Mouse (Mus musculus) heart, postnatal 14 days (tissue): ENCODE data around the gene Il18bp. TPM values are rescaled to one million over a fixed set of nuclear protein-coding genes. Genes with fewer than 3 reads are reported as not detected.

Source experiments
- total RNA-seq, 2 experiments: library from RNA; stranded (reverse); gene quantifications; 2 replicates each; pipeline ENCODE4 v1.2.3; 2021

Il18bp gene
- total RNA-seq, 2 experiments from 2014 or later: 5.1 to 6.4 TPM

Other genes starting within 250 kb of the Il18bp start
- gene Phox2a, start 200.4 kb downstream of the Il18bp start, total RNA-seq: under 1 TPM; 0.50 to 0.61 TPM
- gene Inppl1, start 180.5 kb downstream of the Il18bp start, total RNA-seq: 100 to 1,000 TPM; 129 to 135 TPM
- gene Folr2, start 161.5 kb downstream of the Il18bp start, total RNA-seq: 1 to 10 TPM; 2.5 to 3.2 TPM
- 10 to 100 TPM; 17.1 to 21.8 TPM for gene Anapc15, start 155.0 kb downstream of the Il18bp start, total RNA-seq
- 1 to 10 TPM in 1 of 2 experiments, under 1 TPM in 1; 0.71 to 1.5 TPM for gene Folr1, start 147.9 kb downstream of the Il18bp start, total RNA-seq
- gene Lamtor1, start 112.8 kb downstream of the Il18bp start, total RNA-seq: 10 to 100 TPM; 90.2 to 100.0 TPM
- gene Tomt, start 112.3 kb downstream of the Il18bp start, total RNA-seq: not detected
- 1 to 10 TPM; 2.9 to 3.9 TPM for gene Lrrc51, start 84.8 kb downstream of the Il18bp start, total RNA-seq
- 10 to 100 TPM; 90.0 to 95.3 TPM for gene Numa1, start 84.6 kb downstream of the Il18bp start, total RNA-seq
- gene Rnf121, start 46.8 kb upstream of the Il18bp start, total RNA-seq: 10 to 100 TPM; 19.8 to 21.5 TPM
- gene Xndc1, start 46.8 kb upstream of the Il18bp start, total RNA-seq: 10 to 100 TPM in 1 of 2 experiments, 1 to 10 TPM in 1; 8.9 to 10.2 TPM
- gene Xntrpc, start 47.0 kb upstream of the Il18bp start, total RNA-seq: under 1 TPM; 0.61 to 0.84 TPM
- gene Trpc2, start 64.4 kb upstream of the Il18bp start, total RNA-seq: under 1 TPM; 0.63 to 0.69 TPM
- 100 to 1,000 TPM; 131 to 158 TPM for gene Art1, start 83.1 kb upstream of the Il18bp start, total RNA-seq
- gene Art5, start 90.8 kb upstream of the Il18bp start, total RNA-seq: 1 to 10 TPM; 4.3 to 5.4 TPM
- not detected for gene Chrna10, start 98.1 kb upstream of the Il18bp start, total RNA-seq
- gene Nup98, start 191.5 kb upstream of the Il18bp start, total RNA-seq: 10 to 100 TPM; 31.9 to 34.2 TPM
- gene Pgap2, start 191.5 kb upstream of the Il18bp start, total RNA-seq: 10 to 100 TPM; 54.4 to 55.7 TPM
- gene Rhog, start 237.4 kb upstream of the Il18bp start, total RNA-seq: 10 to 100 TPM; 30.8 to 31.9 TPM
- 10 to 100 TPM; 25.8 to 30.2 TPM for gene Stim1, start 249.1 kb upstream of the Il18bp start, total RNA-seq